Mouse (Mus musculus): ENCODE measurements around the gene Ybey.

Gene Ybey

GRCm38 (mm10) chr10:76447406-76448229, 21.3 kb downstream of the Ybey start:
- in situ Hi-C loops (cut with MboI; ENCODE audit: low pct_unique_long_range_greater_than_20kb in 1 of 2, low sequenced_read_pairs in 2 of 2, unreplicated experiment in 1 of 2), result no loop called here

- in situ Hi-C loops (cut with MboI; ENCODE audit: low pct_unique_long_range_greater_than_20kb in 1 of 2, low sequenced_read_pairs in 2 of 2, unreplicated experiment in 1 of 2), result no loop called here
Observed at GRCm38 (mm10) chr10:76445996-76446681, 22.8 kb downstream of the Ybey start.

GRCm38 (mm10) chr10:76442178-76443088, 26.5 kb downstream of the Ybey start, which contains the start of gene Pcnt:
TSS of gene Pcnt (minus strand) at chr10:76442786.
- in situ Hi-C loops (cut with MboI; ENCODE audit: low pct_unique_long_range_greater_than_20kb in 1 of 2, low sequenced_read_pairs in 2 of 2, unreplicated experiment in 1 of 2), result no loop called here

GRCm38 (mm10) chr10:76440281-76440680, 28.6 kb downstream of the Ybey start, which contains the start of gene AC141477.1:
TSS of gene AC141477.1 (minus strand) at chr10:76440444.
- in situ Hi-C loops (cut with MboI; ENCODE audit: low pct_unique_long_range_greater_than_20kb in 1 of 2, low sequenced_read_pairs in 2 of 2, unreplicated experiment in 1 of 2), result no loop called here

- in situ Hi-C loops (cut with MboI; ENCODE audit: low pct_unique_long_range_greater_than_20kb in 1 of 2, low sequenced_read_pairs in 2 of 2, unreplicated experiment in 1 of 2), result no loop called here
Observed at GRCm38 (mm10) chr10:76439107-76439890, 29.6 kb downstream of the Ybey start.

- in situ Hi-C loops (cut with MboI; ENCODE audit: low pct_unique_long_range_greater_than_20kb in 1 of 2, low sequenced_read_pairs in 2 of 2, unreplicated experiment in 1 of 2), result no loop called here
Observed at GRCm38 (mm10) chr10:76433925-76434324, 35.0 kb downstream of the Ybey start.

GRCm38 (mm10) chr10:76425674-76426073, 43.2 kb downstream of the Ybey start:
- in situ Hi-C loops (cut with MboI; ENCODE audit: low pct_unique_long_range_greater_than_20kb in 1 of 2, low sequenced_read_pairs in 2 of 2, unreplicated experiment in 1 of 2), result no loop called here

- in situ Hi-C loops (cut with MboI; ENCODE audit: low pct_unique_long_range_greater_than_20kb in 1 of 2, low sequenced_read_pairs in 2 of 2, unreplicated experiment in 1 of 2), result no loop called here
Observed at GRCm38 (mm10) chr10:76416811-76417210, 52.1 kb downstream of the Ybey start.

Measured in mouse embryonic stem cell (cell line).